Comparison of ENCODE assay signal across 11 mouse cellular contexts in the genomic region with DNA sequence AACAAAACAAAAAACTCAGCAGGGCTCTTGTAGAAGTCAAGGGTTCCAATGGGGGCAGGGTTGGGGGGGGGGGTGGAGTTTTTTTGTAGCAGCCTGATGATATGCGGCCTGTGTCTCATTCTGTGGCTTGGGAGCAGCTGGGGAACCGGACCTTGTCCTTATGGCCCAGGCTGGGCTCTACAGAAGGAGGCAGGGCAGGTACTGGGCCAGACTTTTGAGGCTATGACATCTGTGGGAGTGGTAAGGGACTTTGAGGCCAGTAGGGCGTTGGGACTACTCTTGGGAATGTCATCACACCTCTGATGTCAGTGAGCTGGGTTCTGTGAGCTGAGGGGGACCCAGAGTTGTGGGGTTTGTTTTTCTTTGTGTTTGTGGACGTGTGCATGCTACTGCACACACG.
DNase-seq lines count a peak whose midpoint lies in the region; ATAC-seq and TF ChIP-seq lines count a peak whose summit lies in the region.
"Had no signal": no experiment of that assay in that cellular context is flagged by ENCODE, and none has a peak within 500 bp of the region (broad histone marks: within the 10 kb centered on the region; RNA-seq: fewer than 3 reads in every experiment).

No protein-coding gene starts in this region.

- peaks cover 92% of the 10 kb centered on the region for H3K4me1 ChIP-seq in heart, embryonic 11.5 days (ENCODE audit: control insufficient read depth, insufficient read depth, low read length)
- H3K4me1 ChIP-seq in liver, adult 2 months (ENCODE audit: control insufficient read depth, insufficient read depth, low read length), result peaks cover 61% of the 10 kb centered on the region
- H3K4me1 ChIP-seq in hindbrain, embryonic 14.5 days (replicated peaks; ENCODE audit: control insufficient read depth, insufficient read depth, low read length), result peaks cover 83% of the 10 kb centered on the region

- no peaks in the 10 kb centered on the region for H3K36me3 ChIP-seq in heart, embryonic 11.5 days (ENCODE audit: control insufficient read depth, insufficient read depth, low read length)
- H3K36me3 ChIP-seq in liver, adult 2 months (ENCODE audit: control insufficient read depth, insufficient read depth, low read length), result no peaks in the 10 kb centered on the region
- H3K36me3 ChIP-seq in hindbrain, embryonic 14.5 days (replicated peaks; ENCODE audit: control insufficient read depth, insufficient read depth), result no peaks in the 10 kb centered on the region
- H3K36me3 ChIP-seq in myocyte (ENCODE audit: control insufficient read depth, insufficient read depth), result no peaks in the 10 kb centered on the region
- H3K36me3 ChIP-seq: embryonic facial prominence, embryonic 15.5 days had no signal

- no peak for ATAC-seq in heart, embryonic 11.5 days (replicated peaks; ENCODE audit: insufficient number of reproducible peaks, low FRiP score, low TSS enrichment)
- ATAC-seq in hindbrain, embryonic 14.5 days (ENCODE audit: low FRiP score), result no peak
- no peak for ATAC-seq in megakaryocyte progenitor cell, adult 5-6 weeks (replicated peaks; ENCODE audit: poor library complexity)

- H3K27me3 ChIP-seq in heart, embryonic 11.5 days (ENCODE audit: control insufficient read depth, insufficient read depth, low read length), result no peaks in the 10 kb centered on the region
- no peaks in the 10 kb centered on the region for H3K27me3 ChIP-seq in liver, adult 2 months (ENCODE audit: control insufficient read depth, insufficient read depth, low read length)
- H3K27me3 ChIP-seq in hindbrain, embryonic 14.5 days (ENCODE audit: control insufficient read depth, insufficient read depth, low read length), result no peaks in the 10 kb centered on the region
- no peaks in the 10 kb centered on the region for H3K27me3 ChIP-seq in myocyte (ENCODE audit: control insufficient read depth, insufficient read depth, insufficient read length)
- H3K27me3 ChIP-seq: CH12.LX; embryonic facial prominence, embryonic 15.5 days had no signal

- 65% methylated on average over 5 of the region's 5 CpGs for WGBS in heart, embryonic 11.5 days (ENCODE audit: insufficient replicate concordance)
- WGBS in liver, adult 2 months, result 17% methylated on average over 5 of the region's 5 CpGs
- WGBS in hindbrain, embryonic 14.5 days, result 55% methylated on average over 5 of the region's 5 CpGs

- H3K79me2 ChIP-seq in liver, adult 2 months (ENCODE audit: control insufficient read depth, insufficient read depth, low read length), result peaks cover 19% of the 10 kb centered on the region
- peaks cover 89% of the 10 kb centered on the region for H3K79me2 ChIP-seq in myocyte (ENCODE audit: control insufficient read depth, insufficient read depth)

- no peak overlapping the region for H3K4me3 ChIP-seq in heart, embryonic 11.5 days (ENCODE audit: low read depth, low read length)
- H3K4me3 ChIP-seq in liver, adult 2 months (ENCODE audit: insufficient read depth, low read depth, low read length), result no peak overlapping the region
- no peak overlapping the region for H3K4me3 ChIP-seq in hindbrain, embryonic 14.5 days (replicated peaks; ENCODE audit: low read length)
- no peak overlapping the region for H3K4me3 ChIP-seq in myocyte
- H3K4me3 ChIP-seq: embryonic facial prominence, embryonic 15.5 days had no signal

- intact Hi-C loops in heart, postnatal 10 days (cut with DNase I), result no loop called here

- H3K9me3 ChIP-seq in heart, embryonic 11.5 days (replicated peaks; ENCODE audit: control insufficient read depth, low read length), result no peaks in the 10 kb centered on the region
- H3K9me3 ChIP-seq in hindbrain, embryonic 14.5 days (ENCODE audit: control insufficient read depth, low read length), result no peaks in the 10 kb centered on the region
- H3K9me3 ChIP-seq: embryonic facial prominence, embryonic 15.5 days had no signal

- H3ac ChIP-seq in myocyte (ENCODE audit: control insufficient read depth, insufficient read length), result no peak overlapping the region

- TF ChIP-seq CTCF in liver, adult 2 months (IDR thresholded peaks at IDR 0.05; ENCODE audit: low read depth, low read length), result no peak

- no peak overlapping the region for H3K9ac ChIP-seq in heart, embryonic 11.5 days (ENCODE audit: low read depth, low read length)
- H3K9ac ChIP-seq in liver, adult 2 months (ENCODE audit: low read depth, low read length), result no peak overlapping the region
- no peak overlapping the region for H3K9ac ChIP-seq in hindbrain, embryonic 14.5 days
- H3K9ac ChIP-seq: embryonic facial prominence, embryonic 15.5 days had no signal

- H3K4me2 ChIP-seq in heart, embryonic 11.5 days, result no peak overlapping the region; the same call in 1 of the 2 replicates
- H3K4me2 ChIP-seq in hindbrain, embryonic 14.5 days (replicated peaks), result peak overlapping the region; percentile 98
- H3K4me2 ChIP-seq in myocyte (ENCODE audit: low read depth), result peak overlapping the region; percentile 82
- H3K4me2 ChIP-seq: embryonic facial prominence, embryonic 15.5 days had no signal

- H3K27ac ChIP-seq in heart, embryonic 11.5 days (ENCODE audit: low read depth, low read length), result peak overlapping the region; percentile 35; the same call in 1 of the 2 replicates
- peak overlapping the region; percentile 73 for H3K27ac ChIP-seq in liver, adult 2 months (replicated peaks; ENCODE audit: insufficient read depth, low read depth, low read length)
- H3K27ac ChIP-seq in hindbrain, embryonic 14.5 days, result no peak overlapping the region
- H3K27ac ChIP-seq: embryonic facial prominence, embryonic 15.5 days had no signal

- no peak for DNase-seq in heart, postnatal 10 days
- DNase-seq in liver, adult 2 months (ENCODE audit: extremely low read depth, low read depth, low spot score), result peak; percentile 84
- no peak for DNase-seq in liver
- no peak for DNase-seq in hindbrain, embryonic 14.5 days (ENCODE audit: low spot score)
- no peak for DNase-seq in cerebellum, postnatal 14 days
- DNase-seq: thymus, postnatal 4 days had no signal

- TF ChIP-seq POLR2A in liver, adult 2 months (IDR thresholded peaks at IDR 0.05; ENCODE audit: extremely low read depth, insufficient read depth, low read length), result no peak
- no peak for TF ChIP-seq POLR2A in myocyte (IDR thresholded peaks at IDR 0.05; ENCODE audit: insufficient read length, low read depth)

TF ChIP-seq in myocyte, 11 proteins besides CTCF, POLR2A, EP300 and RAD21:
- TF ChIP-seq REST (IDR thresholded peaks at IDR 0.05; ENCODE audit: insufficient read depth, insufficient read length) (no peak), MYOG (IDR thresholded peaks at IDR 0.05; ENCODE audit: control insufficient read depth in 1 of 3, insufficient read depth in 1 of 3, insufficient read length in 2 of 3, low read depth in 2 of 3) (peak in 1 of 3 experiments; percentile 42), MYOD1 (IDR thresholded peaks at IDR 0.05; ENCODE audit: control insufficient read depth in 1 of 3, insufficient read length in 2 of 3, low read depth in 2 of 3) (no peak), POLR2AphosphoS2 (IDR thresholded peaks at IDR 0.05; ENCODE audit: insufficient read length, low read depth) (no peak)
TF ChIP-seq in myocyte: peak in this region for 1.
